Mouse (Mus musculus) forebrain, embryonic 12.5 days (tissue): ENCODE data around the gene Mak. TPM values are rescaled to one million over a fixed set of nuclear protein-coding genes. Genes with fewer than 3 reads are reported as not detected.
"Not testable (repeated sequence)": the region's sequence is repeated elsewhere in the genome, so short reads cannot be mapped to it uniquely, and the experiment has no call there.

ENCODE experiments used
- ATAC-seq: fragments of 200-750 bp; cut with Nextera tagmentation; 2 replicates; pipeline ENCODE4 v1.8.0; 2017; ENCODE audit warnings: moderate TSS enrichment; ENCODE audit not compliant: low FRiP score
- H3K27ac ChIP-seq: fragments of 300-500 bp; sonication (generic); 2 replicates; pipeline ENCODE4 v1.5.1; 2016; ENCODE audit warnings: mild to moderate bottlenecking
- H3K27me3 ChIP-seq: fragments of 300-500 bp; sonication (generic); 2 replicates; pipeline ENCODE4 v1.6.1; 2016; ENCODE audit warnings: mild to moderate bottlenecking
- H3K36me3 ChIP-seq: fragments of 300-500 bp; sonication (generic); replicated peaks from 2 replicates; pipeline ENCODE4 v1.6.1; 2016; ENCODE audit warnings: mild to moderate bottlenecking
- H3K4me1 ChIP-seq: fragments of 300-500 bp; sonication (generic); 2 replicates; pipeline ENCODE4 v1.6.1; 2016
- H3K4me2 ChIP-seq: fragments of 300-500 bp; sonication (generic); 2 replicates; pipeline ENCODE4 v1.6.1; 2016; ENCODE audit warnings: mild to moderate bottlenecking, moderate library complexity
- H3K4me3 ChIP-seq: fragments of 300-500 bp; sonication (generic); replicated peaks from 2 replicates; pipeline ENCODE4 v1.5.1; 2016; ENCODE audit warnings: mild to moderate bottlenecking
- H3K9ac ChIP-seq: fragments of 300-500 bp; sonication (generic); 2 replicates; pipeline ENCODE4 v1.6.1; 2016; ENCODE audit warnings: mild to moderate bottlenecking
- H3K9me3 ChIP-seq: fragments of 300-500 bp; sonication (generic); 2 replicates; pipeline ENCODE4 v1.6.1; 2016
- WGBS: fragments of 180-500 bp; shearing (Covaris S2); methylation state at CpG from one replicate; pipeline ENCODE4 v1.1.7; 2016; 5-methylcytosine and 5-hydroxymethylcytosine counted together
- polyA plus RNA-seq: library from polyadenylated mRNA; unstranded; fragments of >200 nt; fragmentation: Nextera tagmentation; extraction: Ambion mirVana; gene quantifications from 2 replicates; pipeline ENCODE4 v1.2.1, GENCODE M21; 2016

Mak gene
- polyA plus RNA-seq, 1 experiment from 2014 or later, result 0.91 TPM

GRCm38 (mm10) chr13:41008946-41009345 lies 70.6 kb downstream of the Mak start:
- H3K4me2 ChIP-seq, result no peak overlapping the region
- ATAC-seq, result no peak

GRCm38 (mm10) chr13:41008271-41008670 lies 71.2 kb downstream of the Mak start:
- peaks cover 87% of the 10 kb centered on the region for H3K36me3 ChIP-seq
- no peaks in the 10 kb centered on the region for H3K9me3 ChIP-seq
- H3K27ac ChIP-seq, result no peak overlapping the region
- WGBS, result 93% methylated on average over 10 of the region's 10 CpGs
- no peaks in the 10 kb centered on the region for H3K4me1 ChIP-seq
- ATAC-seq, result no peak
- H3K4me3 ChIP-seq, result no peak overlapping the region
- H3K27me3 ChIP-seq, result no peaks in the 10 kb centered on the region
- H3K9ac ChIP-seq, result no peak overlapping the region
- no peak overlapping the region for H3K4me2 ChIP-seq

More at GRCm38 (mm10) chr13:41008946-41009345, 70.6 kb downstream of the Mak start:
- Histone ChIP-seq H3K4me1 (no peaks in the 10 kb centered on the region), H3K9me3 (no peaks in the 10 kb centered on the region), H3K27ac (no peak overlapping the region), H3K4me3 (no peak overlapping the region), H3K9ac (no peak overlapping the region), H3K27me3 (no peaks in the 10 kb centered on the region), H3K36me3 (peaks cover 90% of the 10 kb centered on the region)
- 86% methylated on average over 8 of the region's 8 CpGs for WGBS

GRCm38 (mm10) chr13:41006244-41006643 lies 73.3 kb downstream of the Mak start:
- peaks cover 68% of the 10 kb centered on the region for H3K36me3 ChIP-seq
- H3K9me3 ChIP-seq, result no peaks in the 10 kb centered on the region
- no peak overlapping the region for H3K4me3 ChIP-seq
- 97% methylated on average over 4 of the region's 4 CpGs for WGBS
- no peak overlapping the region for H3K9ac ChIP-seq
- no peaks in the 10 kb centered on the region for H3K27me3 ChIP-seq
- no peak overlapping the region for H3K4me2 ChIP-seq
- peaks cover 8% of the 10 kb centered on the region for H3K4me1 ChIP-seq
- H3K27ac ChIP-seq, result no peak overlapping the region
- no peak for ATAC-seq

- Histone ChIP-seq H3K27ac (no peak overlapping the region), H3K4me2 (peak overlapping the region; percentile 88), H3K27me3 (no peaks in the 10 kb centered on the region), H3K9ac (no peak overlapping the region), H3K4me3 (peak overlapping the region; percentile 95), H3K9me3 (no peaks in the 10 kb centered on the region), H3K36me3 (peaks cover 26% of the 10 kb centered on the region), H3K4me1 (peaks cover 16% of the 10 kb centered on the region)
- no peak for ATAC-seq
- WGBS, result 88% methylated on average over 5 of the region's 5 CpGs
Measured at GRCm38 (mm10) chr13:41002001-41002400, 77.5 kb downstream of the Mak start.

GRCm38 (mm10) chr13:41000926-41001639 lies 78.4 kb downstream of the Mak start, which contains the start of gene Pak1ip1:
Gene Pak1ip1 (plus strand): TSS chr13:41001023.
- ATAC-seq, result peak; percentile 96

GRCm38 (mm10) chr13:41000140-41000925 lies 79.2 kb downstream of the Mak start:
- Histone ChIP-seq H3K4me1 (peaks cover 16% of the 10 kb centered on the region), H3K4me3 (peak overlapping the region; percentile 95), H3K36me3 (peaks cover 10% of the 10 kb centered on the region), H3K27me3 (no peaks in the 10 kb centered on the region), H3K9me3 (no peaks in the 10 kb centered on the region), H3K9ac (peak overlapping the region; percentile 86), H3K4me2 (peak overlapping the region; percentile 88), H3K27ac (peak overlapping the region; percentile 96)
- whole genome bisulfite sequencing, result 1% methylated on average over 25 of the region's 25 CpGs
- peak; percentile 28 for ATAC-seq

More at GRCm38 (mm10) chr13:41000926-41001639, 78.4 kb downstream of the Mak start, which contains the start of gene Pak1ip1:
- peak within 1 kb of the TSS; percentile 95 for H3K4me3 ChIP-seq
- WGBS, result under 1% methylated on average over 58 of the region's 58 CpGs
- H3K9me3 ChIP-seq, result no peaks in the 10 kb centered on the region
- peak within 1 kb of the TSS; percentile 96 for H3K27ac ChIP-seq
- peaks cover 18% of the 10 kb centered on the region for H3K36me3 ChIP-seq
- no peaks in the 10 kb centered on the region for H3K27me3 ChIP-seq
- peak within 1 kb of the TSS; percentile 88 for H3K4me2 ChIP-seq
- peak within 1 kb of the TSS; percentile 86 for H3K9ac ChIP-seq
- H3K4me1 ChIP-seq, result peaks cover 16% of the 10 kb centered on the region

GRCm38 (mm10) chr13:40998537-40998936 lies 81.0 kb downstream of the Mak start:
- 93% methylated on average over 5 of the region's 5 CpGs for WGBS
- ATAC-seq, result not testable (repeated sequence)

GRCm38 (mm10) chr13:40994487-40995263 lies 84.8 kb downstream of the Mak start:
- peaks cover 23% of the 10 kb centered on the region for H3K27me3 ChIP-seq
- 5% methylated on average over 8 of the region's 8 CpGs for WGBS
- peak; percentile 86 for ATAC-seq
- peak overlapping the region; percentile 13; the same call in 1 of the 2 replicates for H3K4me2 ChIP-seq
- H3K4me1 ChIP-seq, result peaks cover 12% of the 10 kb centered on the region
- peak overlapping the region; percentile 33; the same call in 1 of the 2 replicates for H3K27ac ChIP-seq
- H3K9ac ChIP-seq, result no peak overlapping the region
- H3K9me3 ChIP-seq, result no peaks in the 10 kb centered on the region
- H3K4me3 ChIP-seq, result no peak overlapping the region
- H3K36me3 ChIP-seq, result no peaks in the 10 kb centered on the region

More at GRCm38 (mm10) chr13:40998537-40998936, 81.0 kb downstream of the Mak start:
- not testable (repeated sequence) for H3K36me3 ChIP-seq, H3K27me3 ChIP-seq, H3K9ac ChIP-seq, H3K4me3 ChIP-seq, H3K9me3 ChIP-seq, H3K4me2 ChIP-seq, H3K27ac ChIP-seq
- H3K4me1 ChIP-seq, result peaks cover 27% of the 10 kb centered on the region

GRCm38 (mm10) chr13:40988418-40988817 lies 91.1 kb downstream of the Mak start:
- Histone ChIP-seq H3K36me3 (no peaks in the 10 kb centered on the region), H3K4me1 (no peaks in the 10 kb centered on the region), H3K9me3 (no peaks in the 10 kb centered on the region), H3K4me2 (no peak overlapping the region), H3K9ac (no peak overlapping the region), H3K4me3 (no peak overlapping the region), H3K27ac (no peak overlapping the region), H3K27me3 (peaks cover 23% of the 10 kb centered on the region)
- 80% methylated on average over 2 of the region's 2 CpGs for WGBS
- ATAC-seq, result no peak

GRCm38 (mm10) chr13:40987608-40988303 lies 91.8 kb downstream of the Mak start:
- not testable (repeated sequence) for H3K4me3 ChIP-seq, H3K4me2 ChIP-seq, H3K9ac ChIP-seq, H3K9me3 ChIP-seq, H3K4me1 ChIP-seq, H3K36me3 ChIP-seq, H3K27ac ChIP-seq, ATAC-seq
- WGBS, result 78% methylated on average over 4 of the region's 4 CpGs
- peaks cover 18% of the 10 kb centered on the region for H3K27me3 ChIP-seq

- Histone ChIP-seq H3K27me3 (peaks cover 10% of the 10 kb centered on the region), H3K4me2 (no peak overlapping the region), H3K9me3 (no peaks in the 10 kb centered on the region), H3K36me3 (no peaks in the 10 kb centered on the region), H3K9ac (no peak overlapping the region), H3K4me1 (no peaks in the 10 kb centered on the region), H3K27ac (no peak overlapping the region), H3K4me3 (no peak overlapping the region)
- ATAC-seq, result no peak
- 92% methylated on average over 5 of the region's 5 CpGs for WGBS
Measured at GRCm38 (mm10) chr13:40986081-40986480, 93.4 kb downstream of the Mak start.
